In genomic region chr6:53572979-53573710, GRCm38 (mm10) we compare ENCODE assay signal across 8 mouse cellular contexts.
A peak's percentile ranks its signal among the peaks of the same experiment; 100 is the strongest.
DNase-seq lines count a peak whose midpoint lies in the region; ATAC-seq and TF ChIP-seq lines count a peak whose summit lies in the region.

No protein-coding gene starts in this region.

- TF ChIP-seq CTCF in layer of hippocampus, adult 2 months (conservative IDR thresholded peaks at IDR 0.05): 0 out of 2 replicates have a peak, but pooled peaks have one; percentile 13

- H3K9me3 ChIP-seq in ES-E14 (ENCODE audit: control insufficient read depth, insufficient read depth, low read depth, low read length): no peaks in the 10 kb centered on the region
- H3K9me3 ChIP-seq in neural tube, embryonic 13.5 days: no peaks in the 10 kb centered on the region

- 0 out of 4 replicates have a peak overlapping the region, but pooled peaks of 1 of the 2 experiments have one; percentile 16 for H3K4me3 ChIP-seq in ES-E14 (ENCODE audit: insufficient read depth in 1 of 2, low read depth in 1 of 2, low read length in 2 of 2, poor library complexity in 1 of 2, severe bottlenecking in 1 of 2)
- H3K4me3 ChIP-seq in layer of hippocampus, adult 2 months: peak overlapping the region; percentile 56
- peak overlapping the region; percentile 34 for H3K4me3 ChIP-seq in neural tube, embryonic 13.5 days

- no peak overlapping the region for H3K27ac ChIP-seq in ES-E14 (ENCODE audit: insufficient read depth, low read depth, low read length, poor library complexity, severe bottlenecking)
- peak overlapping the region; percentile 76 for H3K27ac ChIP-seq in layer of hippocampus, adult 2 months
- H3K27ac ChIP-seq in neural tube, embryonic 13.5 days (replicated peaks): peak overlapping the region; percentile 82

- ATAC-seq in frontal cortex, adult (ENCODE audit: low TSS enrichment): peak; percentile 97
- ATAC-seq in neural tube, embryonic 13.5 days (ENCODE audit: low read depth): peak; percentile 86

- peak; percentile 12 for DNase-seq in ES-E14 (ENCODE audit: low read depth, low spot score)
- DNase-seq in cerebellum, adult 9-10 months: peak; percentile 98
- DNase-seq in heart, postnatal 36 days: peak; percentile 84 to 88
- peak; percentile 73 to 89 for DNase-seq in layer of hippocampus, adult 2 months (ENCODE audit: low spot score in 2 of 2)
- peak; percentile 88 to 93 for DNase-seq in lung, adult 18-20 months
- peak; percentile 91 for DNase-seq in urinary bladder, postnatal 14 days (ENCODE audit: low spot score)

- in situ Hi-C loops in ES-E14 (cut with MboI; ENCODE audit: low sequenced_read_pairs in 2 of 2, unreplicated experiment in 2 of 2): no loop called here

- 7% methylated on average over 15 of the region's 16 CpGs for WGBS in neural tube, embryonic 13.5 days

- no peaks in the 10 kb centered on the region for H3K4me1 ChIP-seq in ES-E14 (ENCODE audit: control insufficient read depth in 2 of 2, insufficient read depth in 2 of 2, low read length in 2 of 2, poor library complexity in 1 of 2)
- peaks cover 62% of the 10 kb centered on the region for H3K4me1 ChIP-seq in neural tube, embryonic 13.5 days (replicated peaks)

- peaks cover 7% of the 10 kb centered on the region; the same call in 1 of the 2 replicates for H3K27me3 ChIP-seq in neural tube, embryonic 13.5 days

- no peak overlapping the region for H3K9ac ChIP-seq in ES-E14 (ENCODE audit: insufficient read depth, low read depth, low read length, poor library complexity, severe bottlenecking)
- peak overlapping the region; percentile 61 for H3K9ac ChIP-seq in neural tube, embryonic 13.5 days

- peak overlapping the region; percentile 55 for H3K4me2 ChIP-seq in neural tube, embryonic 13.5 days

- intact Hi-C loops in heart, postnatal 36 days (cut with DNase I): no loop called here

- H3K36me3 ChIP-seq in ES-E14 (ENCODE audit: control insufficient read depth, insufficient read depth, low read length, poor library complexity, severe bottlenecking): no peaks in the 10 kb centered on the region
- H3K36me3 ChIP-seq in neural tube, embryonic 13.5 days: no peaks in the 10 kb centered on the region

TF ChIP-seq in ES-E14, 5 proteins besides CTCF, POLR2A, EP300 and RAD21:
- TF ChIP-seq HCFC1 (IDR thresholded peaks at IDR 0.05; ENCODE audit: borderline replicate concordance, insufficient read depth, low read length) (no peak), CHD2 (IDR thresholded peaks at IDR 0.05; ENCODE audit: low read depth, low read length) (no peak), ZNF384 (IDR thresholded peaks at IDR 0.05; ENCODE audit: low read depth, low read length) (no peak), MAFK (IDR thresholded peaks at IDR 0.05; ENCODE audit: insufficient read depth, low read depth, low read length) (no peak), ZC3H11A (IDR thresholded peaks at IDR 0.05; ENCODE audit: borderline replicate concordance, low read depth, low read length) (no peak)

Comparison
In these comparisons a context has a peak if more than half of its experiments do, and no peak if none do; other contexts are left out.
1. DNase-seq: peak in every context shown above with its lines; median percentile 98 in cerebellum, adult 9-10 months; 91 in urinary bladder, postnatal 14 days; 90 in lung, adult 18-20 months; 86 in heart, postnatal 36 days; 81 in layer of hippocampus, adult 2 months; 12 in ES-E14.